Mouse (Mus musculus) limb, embryonic 15.5 days (tissue): ENCODE results near the gene Fryl. TPM values are rescaled to one million over a fixed set of nuclear protein-coding genes. Genes with fewer than 3 reads are reported as not detected.
"Not testable (repeated sequence)": the region's sequence is repeated elsewhere in the genome, so short reads cannot be mapped to it uniquely, and the experiment has no call there.

Source experiments
- ATAC-seq: fragments of 200-750 bp; cut with Nextera tagmentation; 2 replicates; pipeline ENCODE4 v1.8.0; 2017; ENCODE audit warnings: low read depth, moderate TSS enrichment; ENCODE audit not compliant: insufficient number of reproducible peaks, low FRiP score, low TSS enrichment
- H3K27ac ChIP-seq: fragments of 300-500 bp; sonication (generic); 2 replicates; pipeline ENCODE4 v1.5.1; 2015; ENCODE audit warnings: moderate library complexity, mild to moderate bottlenecking, inconsistent platforms
- H3K27me3 ChIP-seq: fragments of 300-500 bp; sonication (generic); 2 replicates; pipeline ENCODE4 v1.6.1; 2015; ENCODE audit warnings: inconsistent platforms
- H3K36me3 ChIP-seq: fragments of 300-500 bp; sonication (generic); 2 replicates; pipeline ENCODE4 v1.6.1; 2015; ENCODE audit warnings: inconsistent platforms
- H3K4me1 ChIP-seq: fragments of 300-500 bp; sonication (generic); 2 replicates; pipeline ENCODE4 v1.6.1; 2015; ENCODE audit warnings: inconsistent platforms
- H3K4me2 ChIP-seq: fragments of 300-500 bp; sonication (generic); 2 replicates; pipeline ENCODE4 v1.6.1; 2015; ENCODE audit warnings: mild to moderate bottlenecking, inconsistent platforms
- H3K4me3 ChIP-seq: fragments of 300-500 bp; sonication (generic); 2 replicates; pipeline ENCODE4 v1.5.1; 2015; ENCODE audit warnings: mild to moderate bottlenecking, inconsistent platforms
- H3K9ac ChIP-seq: fragments of 300-500 bp; sonication (generic); 2 replicates; pipeline ENCODE4 v1.6.1; 2015; ENCODE audit warnings: inconsistent platforms
- H3K9me3 ChIP-seq: fragments of 300-500 bp; sonication (generic); 2 replicates; pipeline ENCODE4 v1.6.1; 2016; ENCODE audit warnings: inconsistent platforms
- WGBS: fragments of 180-500 bp; shearing (Covaris S2); methylation state at CpG from one replicate; pipeline ENCODE4 v1.1.7; 2015; 5-methylcytosine and 5-hydroxymethylcytosine counted together
- polyA plus RNA-seq: library from polyadenylated mRNA; unstranded; fragments of >200 nt; fragmentation: Nextera tagmentation; extraction: Ambion mirVana; gene quantifications from 2 replicates; pipeline ENCODE4 v1.2.1, GENCODE M21; 2015

Fryl gene
- polyA plus RNA-seq, 1 experiment from 2014 or later = 29.5 TPM

GRCm38 (mm10) chr5:73011806-73012205, 244.6 kb downstream of the Fryl start:
- H3K27ac ChIP-seq, H3K9ac ChIP-seq, H3K4me2 ChIP-seq, ATAC-seq, H3K36me3 ChIP-seq, H3K9me3 ChIP-seq, H3K4me3 ChIP-seq: not testable (repeated sequence)
- WGBS = 78% methylated on average over 16 of the region's 16 CpGs
- Histone ChIP-seq H3K27me3 (peaks cover 36% of the 10 kb centered on the region), H3K4me1 (peaks cover 13% of the 10 kb centered on the region)

DNA sequence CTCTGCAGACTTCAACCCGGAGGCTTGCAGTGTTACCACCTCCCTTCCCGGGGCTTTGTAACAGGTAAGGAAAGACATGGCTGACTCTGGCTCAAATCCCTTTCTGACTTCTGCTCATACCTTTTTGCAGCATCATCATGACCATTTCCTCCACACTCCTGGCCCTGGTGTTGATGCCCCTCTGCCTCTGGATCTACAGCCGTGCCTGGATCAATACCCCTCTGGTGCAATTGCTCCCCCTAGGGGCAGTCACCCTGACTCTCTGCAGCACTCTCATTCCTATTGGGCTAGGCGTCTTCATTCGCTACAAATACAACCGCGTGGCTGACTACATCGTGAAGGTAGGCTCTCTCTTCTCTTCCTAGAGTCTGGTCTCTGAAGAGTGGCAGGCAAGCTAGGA, 248.2 kb downstream of the Fryl start:
- H3K27ac ChIP-seq, ATAC-seq, H3K4me2 ChIP-seq, H3K4me1 ChIP-seq, H3K4me3 ChIP-seq, H3K9me3 ChIP-seq, H3K9ac ChIP-seq, H3K36me3 ChIP-seq: not testable (repeated sequence)
- WGBS = 38% methylated on average over 8 of the region's 8 CpGs
- H3K27me3 ChIP-seq = peaks cover 34% of the 10 kb centered on the region

DNA sequence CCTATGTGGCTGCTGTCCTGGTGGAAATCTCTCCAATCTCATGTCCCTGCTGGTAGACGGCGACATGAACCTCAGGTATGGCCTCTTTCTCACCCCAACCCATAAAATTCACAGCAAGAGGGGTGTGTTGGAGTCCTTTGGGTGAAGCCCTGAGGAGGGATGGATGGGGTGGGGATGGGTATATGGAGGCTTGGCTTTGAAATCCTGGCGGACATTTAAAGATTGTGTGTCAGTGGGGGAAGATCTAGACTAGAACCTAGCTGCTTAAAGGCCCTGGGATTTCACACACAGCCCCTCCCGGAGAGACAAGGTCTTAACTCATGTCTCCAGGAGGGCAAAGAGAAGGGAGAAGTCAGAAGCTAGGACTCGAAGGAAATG, 248.8 kb downstream of the Fryl start:
- Histone ChIP-seq H3K9me3 (no peaks in the 10 kb centered on the region), H3K4me1 (peaks cover 9% of the 10 kb centered on the region), H3K4me3 (peak overlapping the region; percentile 44), H3K9ac (no peak overlapping the region; the same call in 1 of the 2 replicates), H3K27ac (no peak overlapping the region), H3K36me3 (no peaks in the 10 kb centered on the region), H3K4me2 (peak overlapping the region; percentile 80), H3K27me3 (peaks cover 29% of the 10 kb centered on the region)
- 35% methylated on average over 5 of the region's 5 CpGs for WGBS
- ATAC-seq = no peak

DNA sequence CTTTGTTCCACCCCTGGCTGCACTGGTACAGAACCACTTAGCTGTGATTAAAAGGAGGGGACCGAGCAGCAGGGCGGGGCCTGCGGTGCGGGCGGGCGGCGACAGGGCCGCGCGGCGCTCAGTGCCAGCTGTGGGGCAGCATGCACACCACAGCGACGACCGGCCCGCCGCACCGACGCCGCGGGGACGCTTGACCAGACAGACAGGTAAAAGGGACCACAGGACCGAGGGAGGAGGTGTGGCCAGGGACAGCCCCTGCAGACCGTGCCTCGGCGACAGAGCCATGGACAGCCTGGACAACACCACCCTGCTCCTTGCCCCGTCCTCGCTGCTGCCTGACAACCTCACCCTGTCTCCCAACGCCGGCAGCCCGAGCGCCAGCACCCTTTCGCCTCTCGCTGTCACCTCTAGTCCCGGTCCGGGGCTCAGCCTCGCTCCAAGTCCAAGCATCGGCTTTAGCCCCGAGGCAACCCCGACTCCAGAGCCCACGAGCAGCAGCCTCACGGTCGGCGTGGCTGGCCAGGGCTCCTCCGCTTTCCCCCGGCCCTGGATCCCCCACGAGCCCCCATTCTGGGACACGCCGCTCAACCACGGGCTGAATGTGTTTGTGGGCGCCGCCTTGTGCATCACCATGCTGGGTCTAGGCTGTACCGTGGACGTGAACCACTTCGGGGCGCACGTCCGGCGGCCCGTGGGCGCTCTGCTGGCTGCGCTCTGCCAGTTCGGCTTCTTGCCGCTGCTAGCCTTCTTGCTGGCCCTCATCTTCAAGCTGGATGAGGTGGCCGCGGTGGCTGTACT, 249.4 kb downstream of the Fryl start, which contains the start of gene Slc10a4:
Gene Slc10a4, plus strand, starts transcription at position 100 of the 798 bp plus-strand sequence.
- 7% methylated on average over 65 of the region's 65 CpGs for WGBS
- Histone ChIP-seq H3K9ac (peak within 1 kb of the TSS; percentile 14; the same call in 1 of the 2 replicates), H3K9me3 (no peaks in the 10 kb centered on the region), H3K27ac (no peak within 1 kb of the TSS), H3K4me2 (peak within 1 kb of the TSS; percentile 80), H3K4me3 (peak within 1 kb of the TSS; percentile 44), H3K36me3 (no peaks in the 10 kb centered on the region), H3K4me1 (peaks cover 9% of the 10 kb centered on the region), H3K27me3 (peaks cover 29% of the 10 kb centered on the region)
- 0 out of 2 replicates have a peak, but pooled peaks have one; percentile 24 for ATAC-seq

DNA sequence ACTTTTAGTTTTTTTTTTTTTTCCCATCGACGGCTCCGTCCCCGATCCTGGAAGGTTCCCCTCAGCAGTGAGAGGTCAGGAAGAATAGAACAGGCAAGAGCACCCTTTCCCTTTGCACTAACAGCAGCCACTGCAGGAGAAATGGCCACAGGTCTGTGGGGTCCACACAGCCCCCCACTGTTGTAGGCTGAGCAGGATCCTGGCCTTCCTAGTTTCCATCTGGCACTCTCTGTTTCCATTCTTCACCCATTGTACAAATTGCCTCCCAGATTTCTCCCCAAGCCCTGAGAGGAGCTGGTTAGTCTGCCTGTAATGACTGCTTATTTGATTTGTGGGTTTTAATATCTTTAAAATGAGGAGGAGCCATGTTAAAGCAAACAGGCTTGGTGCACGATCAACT, 252.4 kb downstream of the Fryl start:
- H3K36me3 ChIP-seq = no peaks in the 10 kb centered on the region
- 82% methylated on average over 5 of the region's 5 CpGs for WGBS
- no peaks in the 10 kb centered on the region for H3K9me3 ChIP-seq
- no peak for ATAC-seq
- H3K27ac ChIP-seq = no peak overlapping the region
- no peak overlapping the region for H3K9ac ChIP-seq
- H3K4me2 ChIP-seq = no peak overlapping the region
- no peak overlapping the region for H3K4me3 ChIP-seq
- peaks cover 9% of the 10 kb centered on the region for H3K4me1 ChIP-seq
- peaks cover 29% of the 10 kb centered on the region for H3K27me3 ChIP-seq

DNA sequence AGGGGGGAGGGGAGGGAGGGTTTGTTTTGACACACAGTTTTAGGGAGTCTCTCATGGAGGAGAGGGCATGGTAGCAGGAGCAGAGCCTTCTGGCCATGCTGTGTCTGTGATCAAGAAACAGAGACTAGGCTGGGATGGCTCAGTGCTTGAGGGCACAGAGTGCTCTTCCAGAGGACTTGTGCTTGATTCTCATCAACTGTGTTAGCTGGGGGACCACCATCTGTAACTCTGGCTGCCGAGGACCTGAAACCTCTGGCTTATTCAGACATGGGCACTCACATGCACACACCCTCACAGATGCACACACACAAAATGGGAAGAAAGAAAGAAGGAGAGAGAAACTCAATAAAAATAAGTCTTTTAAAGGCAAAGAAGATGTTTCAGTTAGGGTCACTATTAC, 257.9 kb downstream of the Fryl start:
- H3K36me3 ChIP-seq, H3K9me3 ChIP-seq, H3K4me2 ChIP-seq, H3K4me1 ChIP-seq, H3K9ac ChIP-seq, H3K27ac ChIP-seq, ATAC-seq, H3K4me3 ChIP-seq, H3K27me3 ChIP-seq: not testable (repeated sequence)
- whole genome bisulfite sequencing = 76% methylated on average over 1 of the region's 1 CpGs

DNA sequence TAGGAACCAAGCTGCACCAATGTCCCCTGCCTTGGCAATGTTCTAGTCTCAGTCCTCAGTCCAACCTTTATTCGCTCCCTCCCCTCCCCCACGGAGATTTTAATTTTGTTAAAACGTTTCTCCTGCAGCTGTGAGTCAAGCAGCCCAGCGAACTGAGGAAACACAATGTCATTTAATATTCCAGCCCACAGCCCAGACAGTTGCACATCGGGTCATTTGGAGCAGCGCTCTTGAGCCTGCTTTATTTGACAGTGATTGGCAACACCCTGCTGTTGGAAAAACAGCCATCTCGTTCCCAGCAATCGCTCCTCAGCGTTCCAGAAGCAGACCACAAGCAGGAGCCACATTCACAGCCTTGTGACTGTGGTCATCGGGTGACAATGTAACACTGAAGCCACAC, 261.0 kb downstream of the Fryl start:
- no peaks in the 10 kb centered on the region for H3K9me3 ChIP-seq
- 42% methylated on average over 10 of the region's 10 CpGs for WGBS
- no peak for ATAC-seq
- H3K4me3 ChIP-seq = no peak overlapping the region
- no peak overlapping the region for H3K9ac ChIP-seq
- H3K4me1 ChIP-seq = no peaks in the 10 kb centered on the region
- H3K4me2 ChIP-seq = no peak overlapping the region
- H3K27me3 ChIP-seq = no peaks in the 10 kb centered on the region
- no peak overlapping the region for H3K27ac ChIP-seq
- no peaks in the 10 kb centered on the region for H3K36me3 ChIP-seq

- ATAC-seq = no peak
- no peaks in the 10 kb centered on the region for H3K9me3 ChIP-seq
- H3K4me1 ChIP-seq = no peaks in the 10 kb centered on the region
- H3K27ac ChIP-seq = no peak overlapping the region
- no peaks in the 10 kb centered on the region for H3K27me3 ChIP-seq
- no peak overlapping the region for H3K9ac ChIP-seq
- no peak overlapping the region for H3K4me3 ChIP-seq
- H3K4me2 ChIP-seq = no peak overlapping the region
- H3K36me3 ChIP-seq = no peaks in the 10 kb centered on the region
- WGBS = 66% methylated on average over 2 of the region's 2 CpGs
Measured at GRCm38 (mm10) chr5:72994928-72995327, 261.5 kb downstream of the Fryl start.

DNA sequence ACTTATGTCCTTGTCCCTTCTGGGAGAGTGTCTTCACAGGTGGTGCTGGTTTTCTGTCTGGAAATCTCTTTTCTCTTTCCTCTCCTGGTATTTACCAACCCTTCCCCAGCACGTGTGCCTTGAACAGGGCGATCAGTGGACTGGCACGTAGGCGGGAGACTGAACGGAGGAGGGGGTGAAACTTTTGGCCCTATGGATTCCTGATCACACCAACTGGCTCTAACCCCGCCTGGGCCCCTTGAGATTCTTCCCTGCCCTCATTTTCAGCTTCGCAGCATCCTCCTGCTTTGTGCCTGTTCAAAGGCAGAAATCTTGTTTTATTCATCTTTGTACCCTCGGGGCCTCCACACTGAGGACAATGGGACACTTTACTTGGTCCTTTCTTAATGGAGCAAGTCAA, 262.0 kb downstream of the Fryl start:
- 72% methylated on average over 8 of the region's 8 CpGs for WGBS
- no peaks in the 10 kb centered on the region for H3K27me3 ChIP-seq

GRCm38 (mm10) chr5:72992474-72992873, 263.9 kb downstream of the Fryl start:
- Histone ChIP-seq H3K36me3 (no peaks in the 10 kb centered on the region), H3K9me3 (no peaks in the 10 kb centered on the region), H3K4me3 (no peak overlapping the region), H3K27ac (no peak overlapping the region), H3K27me3 (no peaks in the 10 kb centered on the region), H3K9ac (no peak overlapping the region), H3K4me1 (no peaks in the 10 kb centered on the region), H3K4me2 (no peak overlapping the region)
- WGBS = 87% methylated on average over 1 of the region's 1 CpGs
- ATAC-seq = no peak

More for the DNA sequence above, 262.0 kb downstream of the Fryl start:
- no peak for ATAC-seq
- H3K4me3 ChIP-seq = no peak overlapping the region
- H3K4me1 ChIP-seq = no peaks in the 10 kb centered on the region
- H3K27ac ChIP-seq = no peak overlapping the region
- H3K9ac ChIP-seq = no peak overlapping the region
- H3K36me3 ChIP-seq = no peaks in the 10 kb centered on the region
- no peak overlapping the region for H3K4me2 ChIP-seq
- no peaks in the 10 kb centered on the region for H3K9me3 ChIP-seq

DNA sequence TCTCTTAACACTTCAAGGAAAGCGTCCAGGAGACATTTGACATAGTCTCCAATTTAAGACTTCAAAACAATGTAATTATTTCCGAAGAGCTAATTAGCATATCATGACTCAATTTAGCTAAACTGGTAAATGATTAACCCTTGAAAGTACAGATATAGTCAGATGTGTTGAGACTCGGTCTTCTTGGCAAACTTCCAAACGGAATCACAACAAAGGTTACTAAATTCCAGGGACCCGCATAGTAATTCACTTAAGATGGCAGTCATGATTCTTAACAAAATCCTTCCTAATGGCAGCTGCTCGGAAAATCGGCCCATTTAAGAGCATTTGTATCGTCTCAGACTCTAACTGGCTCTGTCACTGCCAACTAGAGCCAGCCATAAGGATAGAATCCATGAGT, 266.7 kb downstream of the Fryl start:
- no peak overlapping the region for H3K4me3 ChIP-seq
- 56% methylated on average over 8 of the region's 8 CpGs for WGBS
- no peaks in the 10 kb centered on the region for H3K27me3 ChIP-seq
- ATAC-seq = no peak
- H3K4me1 ChIP-seq = peaks cover 3% of the 10 kb centered on the region; the same call in 1 of the 2 replicates
- H3K27ac ChIP-seq = no peak overlapping the region
- H3K36me3 ChIP-seq = no peaks in the 10 kb centered on the region
- no peak overlapping the region for H3K4me2 ChIP-seq
- no peak overlapping the region for H3K9ac ChIP-seq
- H3K9me3 ChIP-seq = no peaks in the 10 kb centered on the region

- H3K27me3 ChIP-seq = no peaks in the 10 kb centered on the region
- H3K36me3 ChIP-seq = no peaks in the 10 kb centered on the region
- H3K4me3 ChIP-seq = no peak overlapping the region
- no peak for ATAC-seq
- WGBS = 59% methylated on average over 7 of the region's 7 CpGs
- H3K9ac ChIP-seq = no peak overlapping the region
- H3K9me3 ChIP-seq = no peaks in the 10 kb centered on the region
- no peak overlapping the region for H3K27ac ChIP-seq
- no peak overlapping the region for H3K4me2 ChIP-seq
- peaks cover 5% of the 10 kb centered on the region; the same call in 1 of the 2 replicates for H3K4me1 ChIP-seq
Measured at GRCm38 (mm10) chr5:72987786-72988185, 268.6 kb downstream of the Fryl start.
